Mouse (Mus musculus) ES-E14 (cell line): ENCODE data around the gene Zfp629. TPM values are rescaled to one million over a fixed set of nuclear protein-coding genes. Genes with fewer than 3 reads are reported as not detected.
A peak's percentile ranks its signal among the peaks of the same experiment; 100 is the strongest.

Experiments
- DNase-seq: peaks from one replicate; pipeline ENCODE4 v3.0.0-alpha.2; 2013; ENCODE audit warnings: low read depth, low spot score
- H3K27ac ChIP-seq: 2 replicates; pipeline ENCODE4 v1.5.1; 2012; ENCODE audit warnings: low read depth, mild to moderate bottlenecking, low read length, moderate library complexity, mixed read lengths; ENCODE audit not compliant: poor library complexity, insufficient read depth, severe bottlenecking
- H3K36me3 ChIP-seq: 2 replicates; pipeline ENCODE4 v1.6.1; 2012; ENCODE audit warnings: mild to moderate bottlenecking, low read length, moderate library complexity, mixed read lengths; ENCODE audit not compliant: control insufficient read depth, poor library complexity, insufficient read depth, severe bottlenecking
- H3K4me1 ChIP-seq, 2 experiments: fragments of 150-350 bp in 1 of 2; sonication (generic) in 1 of 2; 2 replicates each; pipeline ENCODE4 v1.6.1; 2012; ENCODE audit warnings: low read length in 2 of 2, mild to moderate bottlenecking in 1 of 2, mixed read lengths in 1 of 2; ENCODE audit not compliant: control insufficient read depth in 2 of 2, insufficient read depth in 2 of 2, poor library complexity in 1 of 2
- H3K4me3 ChIP-seq, 2 experiments: fragments of 150-350 bp in 1 of 2; sonication (generic) in 1 of 2; 2 replicates each; pipeline ENCODE4 v1.5.1; 2012; ENCODE audit warnings: low read length in 2 of 2, low read depth in 1 of 2, mild to moderate bottlenecking in 1 of 2, mixed read lengths in 1 of 2; ENCODE audit not compliant: insufficient read depth in 1 of 2, poor library complexity in 1 of 2, severe bottlenecking in 1 of 2
- H3K9ac ChIP-seq: 2 replicates; pipeline ENCODE4 v1.6.1; 2012; ENCODE audit warnings: low read depth, mild to moderate bottlenecking, low read length, mixed read lengths; ENCODE audit not compliant: poor library complexity, insufficient read depth, severe bottlenecking
- H3K9me3 ChIP-seq: fragments of 150-350 bp; sonication (generic); 2 replicates; pipeline ENCODE4 v1.6.1; 2012; ENCODE audit warnings: low read depth, mild to moderate bottlenecking, low read length; ENCODE audit not compliant: control insufficient read depth, insufficient read depth
- CHD2 ChIP-seq: IDR thresholded peaks from 2 replicates; pipeline ENCODE4 v1.6.1; 2014; ENCODE audit warnings: mild to moderate bottlenecking, low read depth, low read length, inconsistent platforms
- HCFC1 ChIP-seq: IDR thresholded peaks from 2 replicates; pipeline ENCODE4 v1.6.1; 2012; ENCODE audit warnings: low read length, inconsistent platforms, borderline replicate concordance; ENCODE audit not compliant: insufficient read depth
- MAFK ChIP-seq: IDR thresholded peaks from 2 replicates; pipeline ENCODE4 v1.6.1; 2014; ENCODE audit warnings: mild to moderate bottlenecking, low read depth, low read length, inconsistent platforms; ENCODE audit not compliant: insufficient read depth
- ZC3H11A ChIP-seq: IDR thresholded peaks from 2 replicates; pipeline ENCODE4 v1.6.1; 2012; ENCODE audit warnings: low read depth, mild to moderate bottlenecking, inconsistent platforms, low read length, borderline replicate concordance
- ZNF384 ChIP-seq: IDR thresholded peaks from 2 replicates; pipeline ENCODE4 v1.6.1; 2012; ENCODE audit warnings: low read depth, low read length, inconsistent platforms
- in situ Hi-C, 2 experiments: fragments of 600-800 bp; cut with MboI; formaldehyde crosslinking; loops; one replicate each; pipeline ENCODE4 v1.15.1; 2025; ENCODE audit warnings: low sequenced_read_pairs in 2 of 2, inconsistent platforms in 1 of 2; ENCODE audit not compliant: unreplicated experiment in 2 of 2
- total RNA-seq: library from RNA; depleted of rRNA; stranded (reverse); fragments of 300-350 nt; gene quantifications from 2 replicates; pipeline ENCODE4 v1.2.3, GENCODE M21; 2012

Gene Zfp629
- total RNA-seq, 1 experiment = 2.1 TPM

- Histone ChIP-seq H3K9ac (no peak overlapping the region), H3K4me3 (no peak overlapping the region), H3K4me1 (peaks cover 0 to 2% of the 10 kb centered on the region in 2 experiments; a peak in 1 of 4 replicates), H3K36me3 (peaks cover 68% of the 10 kb centered on the region), H3K27ac (no peak overlapping the region), H3K9me3 (no peaks in the 10 kb centered on the region)
- TF ChIP-seq HCFC1 (no peak), MAFK (no peak), ZNF384 (no peak), ZC3H11A (no peak), CHD2 (no peak)
- no peak for DNase-seq
- in situ Hi-C loops = no loop called here
Observed at GRCm38 (mm10) chr7:127592575-127592974, 23.0 kb downstream of the Zfp629 start.

GRCm38 (mm10) chr7:127591108-127591507 lies 24.5 kb downstream of the Zfp629 start:
- no peaks in the 10 kb centered on the region for H3K9me3 ChIP-seq
- in situ Hi-C loops = no loop called here
- H3K4me1 ChIP-seq = peaks cover 0 to 2% of the 10 kb centered on the region in 2 experiments; a peak in 1 of 4 replicates
- H3K9ac ChIP-seq = no peak overlapping the region
- no peak overlapping the region for H3K27ac ChIP-seq
- no peak for DNase-seq
- H3K4me3 ChIP-seq = no peak overlapping the region
- TF ChIP-seq MAFK (no peak), CHD2 (no peak), ZC3H11A (no peak), ZNF384 (no peak), HCFC1 (no peak)
- H3K36me3 ChIP-seq = peaks cover 53% of the 10 kb centered on the region

- peak overlapping the region; percentile 77 to 93 for H3K4me3 ChIP-seq
- no peaks in the 10 kb centered on the region for H3K9me3 ChIP-seq
- peaks cover 43% of the 10 kb centered on the region for H3K36me3 ChIP-seq
- H3K27ac ChIP-seq = no peak overlapping the region
- TF ChIP-seq HCFC1 (no peak), CHD2 (no peak), ZC3H11A (no peak), ZNF384 (no peak), MAFK (no peak)
- DNase-seq = no peak
- H3K9ac ChIP-seq = peak overlapping the region; percentile 91
- in situ Hi-C loops = no loop called here
- H3K4me1 ChIP-seq = peaks cover 0 to 3% of the 10 kb centered on the region in 2 experiments; a peak in 1 of 4 replicates
Observed at GRCm38 (mm10) chr7:127589637-127590036, 26.0 kb downstream of the Zfp629 start.

GRCm38 (mm10) chr7:127588901-127589300 lies 26.7 kb downstream of the Zfp629 start:
- in situ Hi-C loops = no loop called here
- Histone ChIP-seq H3K4me1 (peaks cover 0 to 3% of the 10 kb centered on the region in 2 experiments; a peak in 1 of 4 replicates), H3K9me3 (no peaks in the 10 kb centered on the region), H3K4me3 (peak overlapping the region; percentile 77 to 93), H3K36me3 (peaks cover 37% of the 10 kb centered on the region), H3K27ac (peak overlapping the region; percentile 14; the same call in 1 of the 2 replicates), H3K9ac (peak overlapping the region; percentile 91)
- DNase-seq = no peak
- TF ChIP-seq MAFK (no peak), ZNF384 (no peak), ZC3H11A (no peak), HCFC1 (no peak; the same call in 1 of the 2 replicates), CHD2 (no peak)
